Mouse (Mus musculus): ENCODE measurements around the gene Trmt2a.

- TF ChIP-seq POLR2A (IDR thresholded peaks at IDR 0.05; ENCODE audit: low read depth, low read length) (no peak), CTCF (IDR thresholded peaks at IDR 0.05; ENCODE audit: extremely low read depth, insufficient read depth, insufficient read length, insufficient replicate concordance) (no peak)
Measured at GRCm38 (mm10) chr16:18233919-18234670, 14.4 kb upstream of the Trmt2a start.
